Mouse (Mus musculus): ENCODE data around the gene 9930022D16Rik. TPM values are rescaled to one million over a fixed set of nuclear protein-coding genes. Genes with fewer than 3 reads are reported as not detected.

The 9930022D16Rik gene
- polyA plus RNA-seq, 1 experiment = not detected

DNA sequence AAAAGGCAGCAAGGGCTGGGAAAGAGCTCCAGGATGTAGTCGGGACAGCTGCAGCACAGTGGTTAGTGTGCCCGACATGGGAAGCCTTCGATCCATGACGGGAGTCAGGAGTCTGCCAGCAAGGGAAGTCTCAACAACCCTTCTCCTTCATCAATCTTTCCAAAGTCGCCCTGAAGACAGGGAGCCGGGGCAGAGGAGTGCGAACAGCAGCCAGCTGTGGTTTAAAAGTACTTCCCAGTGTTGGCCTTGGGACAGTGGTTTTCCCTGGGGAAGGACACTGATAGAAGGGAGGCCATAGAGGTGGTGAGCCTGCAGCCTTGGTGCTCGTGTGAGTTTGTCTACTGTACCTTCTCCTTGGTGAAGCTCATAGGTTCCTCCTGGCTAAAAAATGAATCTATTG is 53.3 kb downstream of the 9930022D16Rik start:
- TF ChIP-seq CTCF (IDR thresholded peaks at IDR 0.05; ENCODE audit: borderline replicate concordance, insufficient read depth, low read length) (no peak), POLR2A (IDR thresholded peaks at IDR 0.05; ENCODE audit: low read depth, low read length) (no peak)
- Histone ChIP-seq H3K27ac (ENCODE audit: insufficient read depth, low read length) (no peak overlapping the region), H3K4me3 (ENCODE audit: insufficient read depth, low read length) (no peak overlapping the region), H3K4me1 (ENCODE audit: control insufficient read depth, insufficient read depth, low read length) (no peaks in the 10 kb centered on the region)

DNA sequence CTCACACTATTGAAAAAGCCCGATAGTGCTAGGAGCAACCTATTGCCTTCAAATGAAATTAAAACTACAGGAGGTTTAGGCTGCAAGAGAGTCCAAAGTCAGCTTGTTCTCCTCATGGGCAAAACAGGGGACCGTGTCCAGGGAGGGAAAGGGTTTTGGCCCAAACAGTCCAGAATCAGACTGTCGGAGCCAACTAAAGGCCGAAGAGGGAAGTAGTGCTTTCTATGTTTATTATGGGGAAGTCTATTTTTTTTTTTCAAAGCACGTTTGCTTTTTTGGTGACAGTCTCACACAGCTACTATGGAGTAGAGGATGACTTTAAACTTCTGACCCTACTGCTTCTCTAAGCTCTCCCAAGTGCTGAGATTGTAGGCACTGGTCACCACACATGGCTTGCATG is 54.4 kb downstream of the 9930022D16Rik start:
- no peaks in the 10 kb centered on the region for H3K4me1 ChIP-seq (ENCODE audit: control insufficient read depth, insufficient read depth, low read length)
- H3K4me3 ChIP-seq (ENCODE audit: insufficient read depth, low read length) = no peak overlapping the region
- no peak overlapping the region for H3K27ac ChIP-seq (ENCODE audit: insufficient read depth, low read length)
- TF ChIP-seq CTCF (IDR thresholded peaks at IDR 0.05; ENCODE audit: borderline replicate concordance, insufficient read depth, low read length) (no peak), POLR2A (IDR thresholded peaks at IDR 0.05; ENCODE audit: low read depth, low read length) (no peak)

Other genes with a start within 250 kb of the 9930022D16Rik start
- 0.13 and 0.33 TPM in 2 replicates for gene Rgs9, start 115.8 kb upstream of the 9930022D16Rik start, polyA plus RNA-seq (2011; ENCODE audit: insufficient read length, low read depth, missing spikeins)
- gene Gna13, start 51.1 kb upstream of the 9930022D16Rik start, polyA plus RNA-seq (2011; ENCODE audit: insufficient read length, low read depth, missing spikeins) = 38.0 and 41.3 TPM in 2 replicates
- 58.5 and 82.9 TPM in 2 replicates for gene Amz2, start 12.0 kb downstream of the 9930022D16Rik start, polyA plus RNA-seq (2011; ENCODE audit: insufficient read length, low read depth, missing spikeins)
- 2.7 and 3.9 TPM in 2 replicates for gene Arsg, start 59.5 kb downstream of the 9930022D16Rik start, polyA plus RNA-seq (2011; ENCODE audit: insufficient read length, low read depth, missing spikeins)
- 1.0 and 3.0 TPM in 2 replicates for gene Slc16a6, start 59.7 kb downstream of the 9930022D16Rik start, polyA plus RNA-seq (2011; ENCODE audit: insufficient read length, low read depth, missing spikeins)
- 87.9 and 111 TPM in 2 replicates for gene Wipi1, start 198.1 kb downstream of the 9930022D16Rik start, polyA plus RNA-seq (2011; ENCODE audit: insufficient read length, low read depth, missing spikeins)
- 215 and 254 TPM in 2 replicates for gene Prkar1a, start 235.5 kb downstream of the 9930022D16Rik start, polyA plus RNA-seq (2011; ENCODE audit: insufficient read length, low read depth, missing spikeins)